Mouse (Mus musculus): Measurements from ENCODE around the gene Gm4707. TPM values are rescaled to one million over a fixed set of nuclear protein-coding genes. Genes with fewer than 3 reads are reported as not detected.

Gene Gm4707
- total RNA-seq, 1 experiment = 3.9 TPM

DNA sequence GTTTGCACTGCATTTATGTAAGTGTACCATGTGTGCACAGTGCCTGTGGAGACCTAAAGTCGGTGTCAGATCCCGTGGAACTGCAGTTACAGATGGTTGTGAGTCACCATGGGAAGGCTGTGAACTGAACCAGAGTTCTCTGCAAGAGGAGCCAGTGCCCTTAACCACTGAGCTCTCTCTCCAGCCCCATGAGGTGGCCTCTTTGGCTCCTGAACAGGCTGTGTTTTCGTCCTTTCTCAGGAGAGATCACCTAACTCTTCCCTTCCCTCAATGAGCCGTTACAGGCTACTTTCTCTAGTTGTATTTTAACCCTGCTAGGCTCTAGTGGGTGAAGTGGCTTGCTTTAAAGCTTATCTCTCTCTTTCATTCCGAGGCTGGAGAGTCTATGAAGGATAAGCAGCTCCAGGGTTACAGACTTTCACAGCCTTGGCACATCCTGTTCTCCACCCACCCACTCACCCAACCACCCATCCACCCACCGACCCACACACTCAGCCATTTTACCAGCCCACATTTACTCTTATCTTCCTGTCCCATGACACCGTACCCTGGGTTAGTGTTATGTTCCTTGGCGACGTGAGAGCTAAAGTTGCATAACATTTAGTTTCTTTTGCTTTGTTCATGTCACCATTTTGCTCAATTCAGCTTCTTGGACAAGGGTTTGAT is 31.1 kb upstream of the Gm4707 start:
- Histone ChIP-seq H3K9me3 (ENCODE audit: control insufficient read depth, insufficient read depth, low read depth, low read length) (no peaks in the 10 kb centered on the region), H3K9ac (ENCODE audit: insufficient read depth, low read depth, low read length, poor library complexity, severe bottlenecking) (no peak overlapping the region), H3K27ac (ENCODE audit: insufficient read depth, low read depth, low read length, poor library complexity, severe bottlenecking) (no peak overlapping the region), H3K4me3 (ENCODE audit: insufficient read depth in 1 of 2, low read depth in 1 of 2, low read length in 2 of 2, poor library complexity in 1 of 2, severe bottlenecking in 1 of 2) (no peak overlapping the region), H3K4me1 (ENCODE audit: control insufficient read depth in 2 of 2, insufficient read depth in 2 of 2, low read length in 2 of 2, poor library complexity in 1 of 2) (peaks cover 0 to 3% of the 10 kb centered on the region in 2 experiments; a peak in 2 of 4 replicates), H3K36me3 (ENCODE audit: control insufficient read depth, insufficient read depth, low read length, poor library complexity, severe bottlenecking) (peaks cover 1% of the 10 kb centered on the region; the same call in 1 of the 2 replicates)
- DNase-seq (ENCODE audit: low read depth, low spot score) = no peak
- TF ChIP-seq ZNF384 (IDR thresholded peaks at IDR 0.05; ENCODE audit: low read depth, low read length) (no peak), MAFK (IDR thresholded peaks at IDR 0.05; ENCODE audit: insufficient read depth, low read depth, low read length) (no peak), ZC3H11A (IDR thresholded peaks at IDR 0.05; ENCODE audit: borderline replicate concordance, low read depth, low read length) (no peak), CHD2 (IDR thresholded peaks at IDR 0.05; ENCODE audit: low read depth, low read length) (no peak), HCFC1 (IDR thresholded peaks at IDR 0.05; ENCODE audit: borderline replicate concordance, insufficient read depth, low read length) (no peak)
- in situ Hi-C loops (cut with MboI; ENCODE audit: low sequenced_read_pairs in 2 of 2, unreplicated experiment in 2 of 2) = no loop called here

DNA sequence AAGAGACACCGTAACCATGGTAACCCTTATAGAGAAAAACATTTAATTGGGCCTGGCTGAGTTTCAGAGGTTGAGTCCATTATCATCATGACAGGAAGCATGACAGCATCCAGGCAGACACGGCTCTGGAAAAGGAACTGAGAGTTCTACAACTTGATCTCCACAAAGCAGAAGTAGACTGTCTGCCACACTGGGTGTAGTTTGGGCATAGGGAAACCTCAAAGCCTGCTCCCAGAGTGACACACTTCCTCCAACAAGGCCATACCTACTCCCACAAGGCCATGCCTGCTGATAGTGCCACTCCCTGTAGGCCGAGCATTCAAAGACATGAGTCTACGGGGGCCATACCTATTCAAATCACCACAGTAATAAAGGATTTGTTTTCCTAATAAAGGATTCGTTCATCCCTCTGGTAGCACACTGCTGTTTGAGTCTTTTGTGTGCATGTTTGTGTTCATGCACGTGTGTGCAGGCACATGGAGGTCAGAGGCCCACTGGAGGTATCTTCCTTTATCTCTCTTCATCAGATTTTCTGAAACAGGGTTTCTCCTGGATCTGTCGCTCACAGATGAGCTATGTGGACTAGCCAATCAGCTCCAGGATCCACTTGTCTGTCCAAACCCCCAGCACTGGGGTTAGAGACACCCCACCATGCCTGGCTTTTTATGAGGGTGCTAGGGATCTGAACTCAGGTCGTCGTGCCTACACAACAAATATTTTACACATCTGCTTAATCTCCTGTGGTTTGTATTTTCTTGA is 30.2 kb upstream of the Gm4707 start:
- H3K9ac ChIP-seq (ENCODE audit: insufficient read depth, low read depth, low read length, poor library complexity, severe bottlenecking) = no peak overlapping the region
- H3K27ac ChIP-seq (ENCODE audit: insufficient read depth, low read depth, low read length, poor library complexity, severe bottlenecking) = no peak overlapping the region
- TF ChIP-seq ZC3H11A (IDR thresholded peaks at IDR 0.05; ENCODE audit: borderline replicate concordance, low read depth, low read length) (no peak), MAFK (IDR thresholded peaks at IDR 0.05; ENCODE audit: insufficient read depth, low read depth, low read length) (no peak), ZNF384 (IDR thresholded peaks at IDR 0.05; ENCODE audit: low read depth, low read length) (no peak), HCFC1 (IDR thresholded peaks at IDR 0.05; ENCODE audit: borderline replicate concordance, insufficient read depth, low read length) (no peak), CHD2 (IDR thresholded peaks at IDR 0.05; ENCODE audit: low read depth, low read length) (no peak)
- no peak overlapping the region for H3K4me3 ChIP-seq (ENCODE audit: insufficient read depth in 1 of 2, low read depth in 1 of 2, low read length in 2 of 2, poor library complexity in 1 of 2, severe bottlenecking in 1 of 2)
- H3K36me3 ChIP-seq (ENCODE audit: control insufficient read depth, insufficient read depth, low read length, poor library complexity, severe bottlenecking) = no peaks in the 10 kb centered on the region
- peaks cover 0 to 4% of the 10 kb centered on the region in 2 experiments; a peak in 2 of 4 replicates for H3K4me1 ChIP-seq (ENCODE audit: control insufficient read depth in 2 of 2, insufficient read depth in 2 of 2, low read length in 2 of 2, poor library complexity in 1 of 2)
- in situ Hi-C loops (cut with MboI; ENCODE audit: low sequenced_read_pairs in 2 of 2, unreplicated experiment in 2 of 2) = no loop called here
- DNase-seq (ENCODE audit: low read depth, low spot score) = no peak
- no peaks in the 10 kb centered on the region for H3K9me3 ChIP-seq (ENCODE audit: control insufficient read depth, insufficient read depth, low read depth, low read length)

DNA sequence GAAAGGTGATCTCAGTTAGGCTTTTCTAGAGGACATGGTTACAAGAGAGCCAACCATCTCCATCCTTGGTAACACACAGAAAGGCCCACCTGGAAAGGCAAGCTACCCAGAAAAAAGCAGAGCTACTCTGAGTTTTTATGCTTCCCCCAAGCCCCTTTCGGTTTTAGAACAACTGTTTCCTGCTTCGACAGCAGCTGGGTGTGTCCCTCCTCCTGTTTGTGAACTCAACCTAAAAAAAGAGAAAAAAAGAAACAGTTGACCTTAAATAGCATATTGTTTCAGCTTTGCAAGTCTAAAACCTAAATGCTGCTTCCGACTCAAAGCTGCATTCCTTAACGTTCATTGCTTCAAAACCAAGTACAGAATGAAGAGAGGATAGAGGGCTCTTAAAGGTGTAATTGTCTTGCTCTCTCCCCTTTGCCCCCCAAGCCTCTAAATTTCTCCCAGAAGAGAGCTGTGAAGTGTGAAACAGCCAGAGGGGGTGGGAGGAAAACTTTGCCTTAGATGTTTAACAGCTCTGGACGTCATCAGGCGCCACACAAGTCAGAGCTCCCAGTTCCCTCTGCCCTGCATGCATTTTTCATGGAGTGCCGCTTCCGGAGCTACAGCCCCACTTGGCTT is 26.6 kb upstream of the Gm4707 start:
- DNase-seq (ENCODE audit: low read depth, low spot score) = no peak
- in situ Hi-C loops (cut with MboI; ENCODE audit: low sequenced_read_pairs in 2 of 2, unreplicated experiment in 2 of 2) = no loop called here
- H3K9ac ChIP-seq (ENCODE audit: insufficient read depth, low read depth, low read length, poor library complexity, severe bottlenecking) = no peak overlapping the region

DNA sequence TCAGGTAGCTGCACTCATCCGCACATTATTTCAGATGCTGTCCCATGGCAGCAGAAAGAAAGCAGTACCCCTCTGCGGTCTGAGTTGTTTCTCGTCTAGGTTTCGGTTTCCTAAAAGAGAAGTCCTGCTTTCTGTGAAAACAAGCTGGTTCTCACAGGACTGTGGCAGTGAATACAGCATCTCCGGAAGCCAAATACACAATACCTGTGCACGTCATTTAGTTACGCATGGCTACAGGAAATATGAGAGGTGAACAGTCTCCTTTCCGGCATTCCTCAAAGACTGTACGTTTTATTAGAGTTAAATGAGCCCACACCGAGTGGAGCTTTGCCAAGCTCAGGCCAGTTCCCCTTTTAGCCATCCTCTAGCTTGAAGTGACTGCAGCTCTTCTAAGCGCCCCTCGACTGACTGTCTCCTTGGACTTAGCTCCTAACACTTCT is 26.1 kb upstream of the Gm4707 start:
- no peaks in the 10 kb centered on the region for H3K9me3 ChIP-seq (ENCODE audit: control insufficient read depth, insufficient read depth, low read depth, low read length)
- no peak for TF ChIP-seq MAFK (IDR thresholded peaks at IDR 0.05; ENCODE audit: insufficient read depth, low read depth, low read length)
- no peak for TF ChIP-seq CHD2 (IDR thresholded peaks at IDR 0.05; ENCODE audit: low read depth, low read length)
- TF ChIP-seq HCFC1 (IDR thresholded peaks at IDR 0.05; ENCODE audit: borderline replicate concordance, insufficient read depth, low read length) = no peak
- no peak overlapping the region for H3K4me3 ChIP-seq (ENCODE audit: insufficient read depth in 1 of 2, low read depth in 1 of 2, low read length in 2 of 2, poor library complexity in 1 of 2, severe bottlenecking in 1 of 2)
- no peaks in the 10 kb centered on the region for H3K36me3 ChIP-seq (ENCODE audit: control insufficient read depth, insufficient read depth, low read length, poor library complexity, severe bottlenecking)
- no peak overlapping the region for H3K27ac ChIP-seq (ENCODE audit: insufficient read depth, low read depth, low read length, poor library complexity, severe bottlenecking)
- peaks cover 0 to 12% of the 10 kb centered on the region in 2 experiments; a peak in 2 of 4 replicates for H3K4me1 ChIP-seq (ENCODE audit: control insufficient read depth in 2 of 2, insufficient read depth in 2 of 2, low read length in 2 of 2, poor library complexity in 1 of 2)
- H3K9ac ChIP-seq (ENCODE audit: insufficient read depth, low read depth, low read length, poor library complexity, severe bottlenecking) = no peak overlapping the region
- DNase-seq (ENCODE audit: low read depth, low spot score) = no peak
- in situ Hi-C loops (cut with MboI; ENCODE audit: low sequenced_read_pairs in 2 of 2, unreplicated experiment in 2 of 2) = no loop called here

More for the DNA sequence above, 26.6 kb upstream of the Gm4707 start:
- no peaks in the 10 kb centered on the region for H3K36me3 ChIP-seq (ENCODE audit: control insufficient read depth, insufficient read depth, low read length, poor library complexity, severe bottlenecking)
- no peaks in the 10 kb centered on the region for H3K9me3 ChIP-seq (ENCODE audit: control insufficient read depth, insufficient read depth, low read depth, low read length)
- no peak for TF ChIP-seq CHD2 (IDR thresholded peaks at IDR 0.05; ENCODE audit: low read depth, low read length)
- no peak for TF ChIP-seq ZNF384 (IDR thresholded peaks at IDR 0.05; ENCODE audit: low read depth, low read length)
- no peak for TF ChIP-seq ZC3H11A (IDR thresholded peaks at IDR 0.05; ENCODE audit: borderline replicate concordance, low read depth, low read length)
- no peak for TF ChIP-seq MAFK (IDR thresholded peaks at IDR 0.05; ENCODE audit: insufficient read depth, low read depth, low read length)
- TF ChIP-seq HCFC1 (IDR thresholded peaks at IDR 0.05; ENCODE audit: borderline replicate concordance, insufficient read depth, low read length) = no peak
- H3K27ac ChIP-seq (ENCODE audit: insufficient read depth, low read depth, low read length, poor library complexity, severe bottlenecking) = peak overlapping the region; percentile 12; the same call in 1 of the 2 replicates
- H3K4me3 ChIP-seq (ENCODE audit: insufficient read depth in 1 of 2, low read depth in 1 of 2, low read length in 2 of 2, poor library complexity in 1 of 2, severe bottlenecking in 1 of 2) = no peak overlapping the region
- peaks cover 0 to 7% of the 10 kb centered on the region in 2 experiments; a peak in 2 of 4 replicates for H3K4me1 ChIP-seq (ENCODE audit: control insufficient read depth in 2 of 2, insufficient read depth in 2 of 2, low read length in 2 of 2, poor library complexity in 1 of 2)

Measured in ES-E14 (cell line).